Mouse (Mus musculus): ENCODE measurements around the gene Crybb2.

Crybb2 gene

DNA sequence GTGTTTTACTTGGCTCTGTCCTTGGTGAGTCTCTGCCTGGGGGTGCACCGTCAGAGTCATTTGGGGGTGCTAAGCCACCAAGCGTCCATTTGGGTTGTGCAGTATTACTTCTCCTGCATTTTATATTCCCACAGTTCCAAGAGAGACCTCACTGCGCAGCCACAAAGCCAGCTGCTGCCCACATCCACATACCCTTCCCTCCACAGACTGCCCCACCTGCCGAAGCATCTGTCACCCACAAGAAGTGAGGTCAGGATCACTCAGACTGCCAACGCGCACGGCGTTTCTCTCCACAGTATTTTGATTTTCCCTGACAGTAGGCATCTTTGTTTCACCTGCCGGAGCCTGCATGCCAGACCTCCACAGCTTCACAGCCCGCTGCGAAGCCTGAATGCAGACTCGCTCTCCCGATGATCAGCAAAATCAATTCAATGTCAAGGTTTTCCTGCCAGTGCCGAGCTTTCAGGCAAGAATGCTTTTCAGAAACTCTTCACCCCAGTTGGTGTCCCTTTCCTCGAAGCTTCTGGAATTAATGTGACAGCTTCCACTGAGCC is 38.6 kb downstream of the Crybb2 start:
- DNase-seq (ENCODE audit: low read depth) = no peak

DNA sequence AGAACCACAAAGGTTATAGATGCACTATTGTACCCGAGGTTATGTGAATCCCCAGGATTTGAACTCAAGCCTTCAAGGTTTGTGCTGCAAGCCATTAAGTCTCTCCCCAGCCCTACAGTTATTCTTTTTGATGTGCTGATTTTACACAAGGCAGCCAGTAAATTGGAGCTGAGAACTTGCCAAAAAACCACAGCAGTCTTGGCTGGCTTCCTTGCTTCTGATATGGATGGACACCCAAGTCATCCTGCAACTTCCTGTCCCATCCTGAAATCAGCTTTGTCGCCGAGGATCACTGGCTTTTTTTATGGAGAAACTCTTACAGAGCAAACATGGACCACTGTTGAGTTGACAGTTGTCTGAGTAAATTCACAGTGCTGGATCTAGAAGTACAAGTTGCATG is 39.8 kb downstream of the Crybb2 start:
- DNase-seq (ENCODE audit: low read depth) = no peak

DNA sequence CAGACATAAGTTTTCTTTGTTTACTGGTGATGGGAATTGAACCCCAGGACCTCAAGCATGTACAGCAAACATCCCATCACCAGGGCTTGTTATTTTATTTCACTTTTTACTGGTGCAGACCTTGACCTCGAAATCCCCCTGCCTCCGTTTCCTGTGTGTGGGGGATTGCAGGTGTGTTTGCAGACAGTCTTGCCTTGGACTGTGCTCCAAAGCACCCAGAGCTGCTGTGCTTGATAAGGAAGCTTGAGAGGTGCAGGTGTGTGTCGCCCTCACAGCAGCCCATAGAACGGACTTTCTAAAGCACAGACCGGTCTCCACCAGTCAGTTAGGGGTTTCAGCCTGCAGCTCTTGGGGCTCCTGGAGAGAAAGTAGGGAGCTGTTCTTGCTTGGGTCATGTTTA is 43.2 kb downstream of the Crybb2 start:
- no peak for DNase-seq (ENCODE audit: low read depth)

DNA sequence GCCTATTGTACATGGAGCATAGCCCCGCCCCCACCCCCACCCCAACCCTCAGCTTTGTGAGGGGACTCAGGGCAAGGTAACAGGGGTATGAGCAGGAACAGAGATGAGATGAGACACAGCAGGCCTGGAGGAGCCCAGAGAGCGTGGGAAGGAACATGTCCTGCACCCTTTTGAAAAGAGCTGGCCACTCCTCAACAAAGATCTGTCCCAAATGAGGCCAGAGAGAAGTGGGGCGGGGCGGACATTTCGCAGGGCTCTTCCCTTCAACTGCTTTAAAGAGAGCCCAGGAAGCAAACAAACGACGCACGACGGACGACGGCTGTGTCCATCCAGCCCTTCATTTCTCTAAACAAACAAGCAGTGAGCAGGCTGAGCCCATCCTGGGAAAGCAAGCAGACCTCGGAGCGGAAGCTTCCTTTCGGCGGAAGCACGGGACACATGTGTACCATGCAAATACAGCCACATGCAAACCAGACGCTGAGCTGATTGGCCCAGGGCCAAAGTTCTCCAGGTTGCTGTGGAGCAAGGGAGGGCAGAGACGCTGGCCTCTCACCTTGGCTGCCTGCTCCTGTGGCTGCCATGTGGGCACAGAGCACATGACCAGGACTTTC is 45.7 kb downstream of the Crybb2 start:
- no peak for DNase-seq (ENCODE audit: low read depth)

DNA sequence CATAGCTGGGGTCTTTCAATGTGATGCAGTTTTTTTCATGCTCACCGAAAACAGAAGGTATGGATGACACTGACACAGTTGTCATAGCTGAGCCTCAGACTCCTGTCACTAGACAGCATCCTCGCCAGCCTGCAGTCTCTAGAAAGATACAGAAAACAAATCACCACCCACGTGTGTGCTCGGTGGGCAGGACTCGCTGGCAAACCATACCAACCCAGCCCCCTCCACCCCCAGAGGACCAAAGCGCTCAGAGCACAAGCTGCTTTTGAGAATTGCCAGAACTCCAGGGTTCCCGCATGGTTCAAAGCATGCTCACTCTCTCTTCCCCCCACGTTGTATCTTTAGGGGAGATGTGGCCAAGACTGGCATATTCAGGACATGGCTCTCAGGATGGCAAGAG is 51.7 kb downstream of the Crybb2 start:
- DNase-seq (ENCODE audit: low read depth) = no peak

DNA sequence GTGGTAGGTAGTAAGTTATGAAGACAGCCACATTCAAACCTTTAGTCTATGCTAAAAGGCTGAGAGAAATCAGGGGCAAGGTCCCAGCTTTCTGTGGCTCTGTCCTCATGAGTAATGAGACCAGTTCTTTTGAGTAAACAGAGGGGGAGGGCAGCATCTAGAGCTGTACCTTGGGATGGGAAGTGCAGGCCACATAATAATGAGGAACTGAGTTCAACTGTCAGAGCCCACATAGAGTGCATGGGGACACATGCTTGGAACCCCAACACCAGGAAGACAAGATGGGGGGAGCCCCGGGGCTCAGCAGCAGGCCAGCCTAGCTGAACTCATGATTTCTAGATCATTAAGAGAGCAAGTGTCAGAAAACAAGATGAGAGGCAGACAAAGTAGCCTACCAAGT is 52.9 kb downstream of the Crybb2 start:
- DNase-seq (ENCODE audit: low read depth) = no peak

DNA sequence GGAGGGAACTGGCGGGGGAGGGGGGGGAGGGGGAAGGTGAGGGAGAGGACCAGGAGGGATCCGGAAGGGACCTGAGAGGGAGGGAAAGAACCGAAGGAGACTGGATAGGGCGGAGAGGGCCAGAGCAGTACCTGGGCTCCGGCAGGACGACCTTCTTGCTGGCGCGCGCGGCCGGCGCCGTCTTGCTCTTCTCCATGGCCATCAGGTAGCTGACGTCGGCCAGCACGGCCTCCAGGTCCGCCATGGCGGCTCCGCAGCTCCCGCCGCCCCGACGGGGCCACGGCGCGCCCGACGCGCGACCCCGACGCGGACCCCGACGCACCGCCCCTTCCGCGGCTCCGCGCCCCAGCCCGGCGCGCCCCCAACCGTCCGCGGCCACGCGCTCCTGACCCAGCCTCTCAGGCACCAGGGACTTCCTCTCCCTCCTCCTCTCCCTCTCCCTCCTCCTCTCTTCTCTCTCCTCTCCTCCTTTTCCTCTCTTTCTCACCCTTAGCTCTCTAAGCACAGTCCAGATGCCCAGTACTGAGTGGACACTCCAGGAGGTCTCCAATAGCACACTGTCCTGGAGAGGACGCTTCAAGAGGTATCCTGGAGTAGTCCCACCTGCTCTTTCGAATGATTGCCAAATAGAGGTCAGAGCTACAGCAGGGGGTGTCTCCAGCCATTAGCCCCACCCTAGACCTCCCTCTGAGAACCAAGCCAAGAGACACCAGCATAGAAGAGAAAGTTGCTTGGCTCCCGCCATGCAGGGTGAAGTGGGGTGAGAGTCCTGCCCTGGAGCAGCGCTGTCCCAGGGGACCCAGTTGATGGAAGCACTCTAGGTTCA is 54.5 kb downstream of the Crybb2 start, which contains the start of gene Grk3:
Gene Grk3 (minus strand): TSS at position 556 of the 826 bp plus-strand sequence.
- DNase-seq (ENCODE audit: low read depth) = no peak

DNA sequence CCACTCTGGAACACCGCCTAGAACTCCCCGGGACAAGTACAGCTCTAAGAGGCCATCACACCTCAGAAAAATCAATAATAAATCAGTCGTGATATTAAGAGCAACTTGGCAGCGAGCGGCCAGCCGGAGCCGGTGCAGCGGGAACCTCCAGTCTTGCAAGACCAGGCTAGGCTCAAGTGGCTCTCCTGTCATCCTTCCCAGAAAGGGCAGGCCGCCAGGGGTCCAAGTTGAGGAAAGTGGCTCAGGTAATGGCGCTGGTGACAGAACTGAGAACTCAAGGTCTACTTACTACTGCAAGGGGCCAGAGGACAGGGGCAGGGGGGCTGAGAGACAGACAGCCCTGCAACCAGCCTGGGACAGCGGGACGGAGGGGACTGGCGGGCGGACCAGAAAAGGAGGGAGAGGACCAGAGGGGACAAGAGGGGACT is 55.1 kb downstream of the Crybb2 start:
- DNase-seq (ENCODE audit: low read depth) = no peak

DNA sequence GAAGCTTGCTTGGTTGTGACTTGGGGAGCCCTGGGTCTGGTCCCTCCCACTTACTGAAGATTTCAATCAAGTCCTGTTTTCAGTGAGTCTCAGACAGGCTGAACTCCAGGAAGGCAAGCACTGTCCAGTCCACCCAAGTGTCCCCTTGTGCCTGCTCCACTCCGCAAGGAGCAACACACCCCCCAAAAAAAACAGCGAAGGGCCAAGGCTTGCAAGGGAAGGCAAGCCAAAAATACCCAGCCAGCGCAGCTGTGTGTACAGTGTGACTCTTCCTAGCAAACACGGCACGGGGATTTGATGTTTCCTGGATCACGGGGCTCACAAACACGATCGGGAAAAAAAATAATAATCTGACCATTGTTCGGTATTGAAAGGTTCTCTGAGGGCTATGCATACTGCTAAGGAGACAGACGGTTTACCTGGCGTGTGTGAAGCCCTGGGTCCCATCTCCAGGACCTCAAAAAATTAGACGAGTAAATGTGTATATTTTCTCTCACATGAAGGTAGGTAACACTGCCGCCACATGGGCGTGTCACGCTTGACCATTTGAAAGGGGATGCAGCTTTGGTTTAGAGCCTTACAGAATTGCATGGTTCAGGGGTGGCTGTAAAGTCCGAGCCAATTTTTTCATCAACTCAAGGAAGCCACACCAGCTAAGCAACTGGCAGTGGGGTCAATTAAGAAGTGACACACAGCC is 55.7 kb downstream of the Crybb2 start:
- DNase-seq (ENCODE audit: low read depth) = no peak

DNA sequence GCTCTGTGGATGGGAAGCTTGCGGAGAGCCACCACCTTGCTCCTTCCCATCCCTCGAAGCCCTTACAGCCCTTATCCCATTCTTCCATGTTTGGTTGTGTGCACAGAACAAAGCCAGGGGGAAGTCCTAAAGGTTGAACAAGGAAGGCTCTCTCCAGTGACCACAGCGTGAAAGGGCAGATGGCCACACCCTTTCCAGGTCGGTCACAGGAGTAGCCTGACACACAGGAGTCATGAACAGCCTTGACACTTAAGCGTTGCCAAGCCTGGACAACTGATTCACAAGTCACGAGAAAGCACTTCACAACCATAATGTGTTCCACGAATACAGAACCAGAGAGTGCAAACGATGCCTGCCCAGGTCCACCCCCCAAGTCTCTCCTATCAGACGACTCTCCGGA is 58.0 kb downstream of the Crybb2 start:
- DNase-seq (ENCODE audit: low read depth) = no peak

DNA sequence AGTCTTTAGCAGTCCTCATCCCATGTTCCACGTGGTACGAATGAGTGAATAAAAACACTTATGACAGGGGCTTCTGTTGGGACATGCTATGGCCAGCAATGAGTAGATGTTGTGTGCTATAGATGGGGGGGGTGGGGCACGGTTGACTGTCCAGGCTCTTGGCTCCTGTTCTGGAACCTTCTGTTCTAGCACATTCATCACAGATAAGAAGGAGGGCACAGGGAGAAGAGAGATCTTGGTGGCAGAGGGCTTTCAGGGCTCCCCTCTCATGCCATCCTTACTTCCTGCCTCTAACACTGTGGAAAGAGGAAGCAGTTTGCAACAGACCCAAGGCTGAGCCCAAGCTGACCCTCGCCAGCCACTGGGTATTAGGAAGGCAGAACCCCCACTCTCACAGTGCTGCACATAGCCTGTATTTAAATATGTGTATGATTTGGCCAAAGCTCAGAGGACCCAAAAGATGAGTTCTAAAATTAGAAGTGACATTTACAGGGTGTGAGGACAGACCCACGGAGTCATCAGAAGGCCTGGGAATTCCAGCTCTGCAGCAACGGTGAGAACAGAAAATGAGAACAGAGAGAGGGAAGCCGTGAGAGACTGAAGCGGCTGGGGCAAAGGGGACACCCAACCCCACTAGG is 60.6 kb downstream of the Crybb2 start:
- DNase-seq (ENCODE audit: low read depth) = no peak

DNA sequence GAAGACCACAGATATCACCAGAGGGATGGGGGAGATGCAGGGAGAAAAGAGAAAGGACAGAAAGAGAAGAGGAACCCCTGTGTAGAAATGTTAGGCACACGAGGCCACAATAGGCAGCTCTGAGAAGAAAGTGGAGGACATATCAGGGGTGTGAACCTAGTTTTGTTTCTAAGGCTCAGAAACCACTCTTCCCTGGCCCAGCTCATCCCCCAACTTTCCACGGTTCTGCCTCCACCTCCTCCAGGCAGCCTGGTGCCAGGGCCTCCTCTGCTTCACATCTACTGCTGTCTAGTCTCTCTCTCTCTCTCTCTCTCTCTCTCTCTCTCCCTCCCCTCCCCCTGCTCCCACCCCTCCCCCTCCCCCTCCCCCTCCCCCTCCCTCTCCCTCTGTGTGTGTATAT is 61.4 kb downstream of the Crybb2 start:
- no peak for DNase-seq (ENCODE audit: low read depth)

All from naive thymus-derived CD4-positive, alpha-beta T cell, adult 2 months (primary cell).